Mouse (Mus musculus) cerebellum, postnatal 10 days (tissue): Measurements from ENCODE around the gene Tdp2.
"Not testable (repeated sequence)": the region's sequence is repeated elsewhere in the genome, so short reads cannot be mapped to it uniquely, and the experiment has no call there.

Source experiments
- DNase-seq, 2 experiments: peaks; one replicate each; pipeline ENCODE4 v3.0.0; 2021; ENCODE audit warnings: mixed read lengths in 2 of 2

Tdp2 gene

DNA sequence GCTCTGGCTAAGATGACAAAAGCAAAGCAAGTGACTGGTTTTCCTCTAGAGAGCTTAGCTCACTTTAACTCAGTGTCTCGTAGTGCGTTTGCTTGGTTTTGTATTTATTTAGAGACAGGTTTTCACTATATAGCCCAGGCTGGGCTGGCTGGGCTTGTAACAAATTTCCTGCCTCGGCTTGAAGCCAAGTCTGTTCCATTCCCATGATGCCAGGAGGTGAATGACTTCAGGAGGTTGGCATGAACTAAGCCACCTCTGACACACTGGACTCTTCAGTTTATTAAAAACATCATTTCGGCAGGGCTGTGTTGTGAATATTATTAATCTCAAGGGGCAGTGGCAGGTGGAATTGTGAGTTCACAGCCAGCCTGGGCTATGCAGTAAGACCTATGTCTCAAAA, 5.9 kb upstream of the Tdp2 start:
- DNase-seq = no peak

DNA sequence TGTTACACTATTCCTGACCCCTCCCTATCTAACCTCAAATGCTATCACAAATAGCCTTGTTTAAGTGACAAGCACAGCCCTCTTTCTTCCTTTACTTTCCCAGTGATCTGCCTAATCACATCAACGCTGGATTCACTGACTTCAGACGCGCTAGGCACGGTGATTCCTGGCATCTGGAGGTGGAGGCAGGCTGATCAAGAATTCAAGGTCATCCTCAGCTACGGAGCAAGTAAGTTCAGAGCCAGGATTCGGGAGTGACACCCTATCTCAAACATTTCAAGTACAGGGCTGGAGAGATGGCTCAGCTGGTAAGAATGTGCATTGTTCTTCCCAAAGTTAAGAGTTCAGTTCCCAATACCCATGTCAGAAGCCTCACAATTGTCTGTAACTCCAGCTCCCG, 5.4 kb upstream of the Tdp2 start:
- DNase-seq = no peak

DNA sequence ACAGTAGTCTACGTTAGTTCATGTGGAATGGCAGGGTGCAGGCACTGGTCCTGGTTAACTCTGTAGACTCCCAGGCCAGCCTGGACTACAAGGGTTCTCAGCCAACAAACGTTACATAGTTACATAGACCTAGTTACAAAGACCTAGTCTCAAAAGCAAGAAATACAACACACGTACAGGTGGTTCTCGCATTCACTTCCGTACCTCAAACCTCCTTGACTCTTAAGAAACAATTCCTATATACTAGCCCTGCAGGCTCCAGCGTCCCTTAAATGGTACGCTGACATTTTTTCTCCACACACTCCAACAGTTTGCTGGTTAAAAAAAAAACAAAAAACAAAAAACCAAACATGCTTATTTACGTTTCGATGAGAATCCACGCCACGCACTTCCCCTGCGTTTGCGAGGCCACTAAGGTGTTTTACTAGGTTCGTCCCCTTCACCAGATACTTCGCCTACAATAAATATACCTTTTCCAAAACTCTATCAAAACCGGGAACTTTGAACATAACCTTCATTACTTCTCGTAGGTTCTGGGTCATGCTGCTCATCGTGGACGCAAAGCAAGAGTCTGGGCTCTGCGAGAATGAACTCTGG, 625 bp upstream of the Tdp2 start:
- DNase-seq = peak in 1 of 2 experiments; percentile 28

GRCm38 (mm10) chr13:24832131-24832810, 792 bp downstream of the Tdp2 start:
- DNase-seq = peak in 1 of 2 experiments; percentile 83

GRCm38 (mm10) chr13:24832811-24833155, 1.3 kb downstream of the Tdp2 start:
- DNase-seq = no peak

- not testable (repeated sequence) for DNase-seq
Observed at GRCm38 (mm10) chr13:24837765-24838164, 6.3 kb downstream of the Tdp2 start.

GRCm38 (mm10) chr13:24839831-24840230, 8.4 kb downstream of the Tdp2 start:
- no peak for DNase-seq

DNA sequence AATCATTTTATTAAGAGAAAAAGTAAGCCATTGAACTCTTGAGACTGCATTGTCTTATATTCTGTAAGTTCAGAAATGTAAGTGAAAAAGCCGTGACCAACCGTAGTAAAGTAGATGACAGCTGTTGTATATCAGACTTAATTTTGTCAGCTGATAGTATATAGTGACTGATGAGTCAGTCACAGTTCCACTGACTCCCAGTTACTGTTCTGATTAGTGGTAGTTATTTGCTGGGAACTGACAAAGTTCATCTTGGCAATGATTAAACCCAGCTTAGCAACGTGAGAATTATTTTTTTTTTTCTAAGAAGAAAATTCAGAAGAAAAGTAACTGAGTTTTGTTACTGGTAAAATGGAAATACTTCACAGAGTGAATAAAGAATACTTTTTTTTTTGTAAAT, 10.2 kb downstream of the Tdp2 start:
- DNase-seq = no peak

- peak; percentile 64 to 73 for DNase-seq
Observed at GRCm38 (mm10) chr13:24844983-24845955, 13.8 kb downstream of the Tdp2 start, which contains the start of gene D130043K22Rik. TSS of gene D130043K22Rik (plus strand) at chr13:24845135.

- DNase-seq = no peak
Observed at GRCm38 (mm10) chr13:24849318-24849717, 17.8 kb downstream of the Tdp2 start.

DNA sequence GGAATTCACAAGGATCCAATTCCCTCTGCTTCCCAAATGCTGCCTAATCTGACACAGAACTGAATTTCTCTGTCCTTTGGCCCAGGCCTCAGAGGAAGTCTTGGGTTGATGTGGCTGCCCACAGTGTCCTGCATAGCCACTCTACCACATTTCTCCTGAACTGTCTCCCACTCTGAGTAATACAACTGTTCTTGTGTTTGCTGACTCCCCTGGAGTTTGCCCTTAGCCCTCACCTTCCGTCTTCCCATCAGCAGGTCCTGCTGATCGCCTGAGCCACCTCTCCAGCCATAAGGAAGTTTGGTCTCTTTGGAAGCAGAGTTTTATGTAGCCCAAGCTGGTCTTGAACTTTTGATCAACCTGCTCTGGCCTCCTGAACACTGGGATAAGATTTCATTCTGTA, 20.5 kb downstream of the Tdp2 start:
- no peak for DNase-seq

DNA sequence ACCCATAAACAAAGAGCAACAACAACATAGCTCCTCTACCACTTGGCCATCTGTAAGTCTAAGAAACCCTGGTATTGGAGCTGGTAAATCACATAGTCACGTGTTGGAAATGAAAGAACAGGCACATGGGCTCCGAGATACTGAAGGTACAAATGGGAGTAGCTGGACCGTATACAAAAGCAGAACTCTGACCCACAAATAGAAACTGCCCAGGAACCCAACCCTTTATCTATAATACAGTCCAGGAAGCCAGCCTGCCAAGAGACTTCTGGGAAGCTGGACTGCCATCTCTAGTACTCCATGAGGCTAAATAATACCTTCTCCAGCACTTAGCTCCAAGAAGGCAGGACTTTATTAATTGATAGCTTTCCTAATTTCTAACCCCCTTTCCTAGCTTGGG, 21.1 kb downstream of the Tdp2 start:
- no peak for DNase-seq

GRCm38 (mm10) chr13:24859115-24859514, 27.6 kb downstream of the Tdp2 start:
- no peak for DNase-seq

- no peak for DNase-seq
Observed at GRCm38 (mm10) chr13:24861084-24861483, 29.6 kb downstream of the Tdp2 start.

- no peak for DNase-seq
Observed at GRCm38 (mm10) chr13:24862021-24862420, 30.5 kb downstream of the Tdp2 start.

DNA sequence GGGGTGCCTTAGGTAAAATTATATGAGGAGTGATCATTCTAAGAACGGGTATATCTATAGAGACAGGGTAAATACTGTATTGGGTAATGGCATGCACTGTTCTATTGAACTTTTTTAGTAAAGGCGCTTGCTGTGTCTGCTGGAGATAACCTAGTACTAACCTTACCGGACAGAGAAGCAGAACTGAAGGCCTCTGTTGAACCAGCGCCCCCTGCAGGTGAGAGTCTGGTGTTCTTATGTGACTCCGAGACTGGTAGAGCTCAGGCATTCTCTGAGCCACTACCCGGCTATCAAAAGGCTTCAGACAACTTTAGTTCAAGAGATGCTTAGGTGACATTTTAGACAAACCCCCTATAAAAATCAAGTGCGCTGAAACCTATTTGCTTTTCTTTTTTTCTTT, 31.0 kb downstream of the Tdp2 start:
- DNase-seq = peak; percentile 59 to 62

DNA sequence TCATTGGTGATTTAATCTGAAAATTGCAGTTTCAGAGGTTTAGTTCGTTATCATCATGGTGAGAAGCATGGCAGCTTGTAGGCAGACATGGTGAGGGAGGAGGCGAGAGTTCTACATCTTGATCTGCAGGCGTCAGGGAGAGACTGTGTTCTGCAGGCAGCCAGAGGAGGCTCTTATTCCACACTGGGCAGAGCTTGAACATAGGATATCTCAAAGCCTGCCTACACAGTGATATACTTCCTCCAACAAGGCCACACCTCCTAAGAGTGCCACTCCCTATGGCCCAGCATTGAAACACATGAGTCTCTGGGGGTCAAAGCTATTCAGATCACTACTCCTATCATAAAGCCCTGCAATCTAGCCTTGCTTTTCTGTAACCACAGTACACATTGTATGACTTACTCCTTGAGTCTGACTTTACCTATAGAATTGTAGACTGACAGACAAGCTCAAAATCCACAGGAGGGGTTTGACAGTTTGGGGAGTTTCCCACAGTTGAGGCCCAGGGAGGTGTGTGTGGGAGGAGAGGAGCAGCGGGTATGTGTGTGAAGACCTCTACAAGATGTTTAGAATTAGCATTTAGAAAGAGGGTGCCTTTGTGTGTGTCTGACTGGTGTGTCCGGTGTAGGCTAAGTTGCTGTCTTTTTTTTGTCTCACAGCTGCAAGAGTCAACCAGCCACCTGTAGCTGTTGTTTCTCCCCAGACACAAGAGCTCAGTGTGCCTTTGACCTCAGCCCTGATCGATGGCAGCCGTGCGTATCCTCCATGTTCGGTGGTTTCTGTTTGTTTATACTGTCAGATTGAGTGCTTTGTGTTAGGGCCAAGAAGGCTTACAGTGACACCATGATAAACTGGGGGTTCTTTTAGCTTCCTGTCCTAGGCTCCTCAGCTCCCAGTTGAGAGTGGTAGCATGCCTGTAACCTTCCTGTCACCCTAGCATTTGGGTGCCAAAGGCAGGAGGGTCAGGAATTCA, 35.2 kb downstream of the Tdp2 start:
- no peak for DNase-seq

- DNase-seq = no peak
Observed at GRCm38 (mm10) chr13:24867789-24868188, 36.3 kb downstream of the Tdp2 start.

DNA sequence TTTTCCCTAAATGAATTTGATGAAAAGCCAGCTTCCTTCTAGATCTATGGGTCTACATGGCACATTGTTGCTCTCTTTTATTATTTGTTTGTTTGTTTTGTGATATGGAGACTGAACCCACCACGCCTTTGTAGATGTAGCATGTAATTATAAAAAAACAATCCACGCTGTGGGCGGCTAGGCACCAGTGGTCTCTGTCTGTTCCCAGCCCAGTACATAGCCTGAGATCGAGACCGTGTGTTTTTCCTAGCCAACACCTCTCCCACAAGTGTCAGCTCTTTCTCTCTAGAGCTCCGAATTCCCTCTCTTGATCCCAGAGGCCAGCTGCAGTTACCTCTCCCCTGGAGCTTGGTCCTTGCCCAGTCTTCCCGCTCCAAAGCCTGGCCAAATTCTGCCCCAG, 36.8 kb downstream of the Tdp2 start:
- no peak for DNase-seq

DNA sequence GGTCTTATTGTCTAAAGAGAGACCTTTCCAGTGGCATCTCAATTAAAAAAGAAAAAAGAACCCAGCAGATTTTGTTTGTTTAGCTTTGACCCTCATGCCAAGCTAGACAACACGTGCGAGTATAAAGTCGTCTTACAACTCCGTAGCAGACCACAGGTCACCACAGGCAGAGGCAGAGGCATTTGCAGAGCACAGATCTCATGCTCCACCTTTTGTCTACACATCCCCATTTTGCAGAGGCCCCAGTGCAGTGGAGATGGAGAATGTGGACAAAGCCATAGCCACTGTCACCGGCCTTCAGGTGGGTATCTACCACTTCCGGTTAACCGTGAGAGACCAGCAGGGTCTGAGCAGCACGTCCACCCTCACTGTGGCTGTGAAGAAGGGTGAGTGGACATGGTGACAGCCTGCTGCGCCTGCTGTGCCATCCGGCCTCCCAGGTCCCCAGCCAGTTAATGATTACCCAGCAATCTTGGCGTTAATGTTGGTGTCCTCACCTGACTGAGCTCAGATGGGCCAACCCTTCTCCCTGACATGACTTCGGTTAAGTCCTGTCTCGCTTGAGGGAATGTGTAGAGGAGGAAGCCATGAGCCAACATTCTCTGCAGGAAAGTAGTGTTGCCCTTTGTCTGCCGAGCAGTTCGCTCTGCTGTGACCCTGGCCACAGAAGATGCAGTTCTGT, 48.0 kb downstream of the Tdp2 start:
- DNase-seq = no peak

GRCm38 (mm10) chr13:24880208-24880607, 48.7 kb downstream of the Tdp2 start:
- DNase-seq = no peak

DNA sequence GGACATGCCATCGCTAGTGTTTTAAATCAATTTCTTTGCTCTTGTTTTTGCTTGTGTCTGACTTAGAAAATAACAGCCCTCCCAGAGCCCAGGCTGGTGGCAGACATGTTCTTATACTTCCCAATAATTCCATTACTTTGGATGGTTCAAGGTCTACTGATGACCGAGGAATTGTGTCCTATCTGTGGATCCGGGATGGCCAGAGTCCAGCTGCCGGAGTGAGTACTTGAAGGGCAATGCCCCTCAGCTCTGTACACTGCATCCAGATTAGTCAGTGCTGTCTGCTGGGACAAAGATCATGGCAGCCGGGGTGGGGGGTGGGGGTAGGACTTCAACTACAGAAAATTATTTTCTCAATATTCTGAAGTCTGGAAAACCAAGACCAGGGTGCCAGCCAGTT, 49.2 kb downstream of the Tdp2 start:
- no peak for DNase-seq
